Mouse (Mus musculus): ENCODE measurements around the gene Klhdc7b. TPM values are rescaled to one million over a fixed set of nuclear protein-coding genes. Genes with fewer than 3 reads are reported as not detected.
A peak's percentile ranks its signal among the peaks of the same experiment; 100 is the strongest.

The Klhdc7b gene
- polyA plus RNA-seq, 1 experiment from 2014 or later = not detected

DNA sequence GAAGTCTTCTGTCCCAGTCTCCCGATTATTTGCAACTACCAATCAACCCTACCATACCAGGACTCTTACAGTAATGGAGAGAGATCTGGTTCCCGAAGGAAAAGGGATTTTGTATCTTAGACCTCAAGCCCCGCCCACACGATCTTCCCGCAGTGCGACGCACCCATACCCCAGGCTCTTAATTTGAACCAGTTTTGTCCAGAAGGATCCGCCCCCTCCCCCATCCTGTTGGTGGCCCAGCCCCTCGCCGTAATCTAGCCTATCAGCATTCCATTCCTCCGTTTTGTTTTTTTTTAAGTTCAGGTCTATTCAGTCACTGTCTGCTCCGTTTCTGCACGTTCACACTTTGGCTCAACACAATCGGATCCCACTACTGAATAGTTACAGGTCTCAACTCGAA, 28.3 kb upstream of the Klhdc7b start:
- Histone ChIP-seq H3K9me3 (no peaks in the 10 kb centered on the region), H3K36me3 (peaks cover 41% of the 10 kb centered on the region), H3K27ac (peak overlapping the region; percentile 86), H3K4me1 (replicated peaks) (peaks cover 16% of the 10 kb centered on the region), H3K4me3 (replicated peaks) (peak overlapping the region; percentile 78), H3K4me2 (replicated peaks) (peak overlapping the region; percentile 66), H3K27me3 (replicated peaks) (no peaks in the 10 kb centered on the region), H3K9ac (peak overlapping the region; percentile 86)
- ATAC-seq = peak; percentile 64
- WGBS = under 1% methylated on average over 15 of the region's 15 CpGs

GRCm38 (mm10) chr15:89358784-89359183, 25.9 kb upstream of the Klhdc7b start:
- Histone ChIP-seq H3K4me3 (replicated peaks) (no peak overlapping the region), H3K4me2 (replicated peaks) (no peak overlapping the region), H3K27me3 (replicated peaks) (no peaks in the 10 kb centered on the region), H3K36me3 (peaks cover 35% of the 10 kb centered on the region), H3K9me3 (no peaks in the 10 kb centered on the region), H3K4me1 (replicated peaks) (peaks cover 16% of the 10 kb centered on the region), H3K27ac (no peak overlapping the region), H3K9ac (no peak overlapping the region)
- WGBS = 82% methylated on average over 3 of the region's 3 CpGs
- ATAC-seq = no peak

GRCm38 (mm10) chr15:89363051-89363450, 21.7 kb upstream of the Klhdc7b start:
- WGBS = 88% methylated on average over 7 of the region's 7 CpGs
- Histone ChIP-seq H3K4me1 (replicated peaks) (peaks cover 3% of the 10 kb centered on the region; the same call in 1 of the 2 replicates), H3K4me3 (replicated peaks) (no peak overlapping the region), H3K9me3 (no peaks in the 10 kb centered on the region), H3K27me3 (replicated peaks) (no peaks in the 10 kb centered on the region), H3K4me2 (replicated peaks) (no peak overlapping the region), H3K36me3 (peaks cover 67% of the 10 kb centered on the region), H3K27ac (no peak overlapping the region), H3K9ac (no peak overlapping the region)
- ATAC-seq = no peak

DNA sequence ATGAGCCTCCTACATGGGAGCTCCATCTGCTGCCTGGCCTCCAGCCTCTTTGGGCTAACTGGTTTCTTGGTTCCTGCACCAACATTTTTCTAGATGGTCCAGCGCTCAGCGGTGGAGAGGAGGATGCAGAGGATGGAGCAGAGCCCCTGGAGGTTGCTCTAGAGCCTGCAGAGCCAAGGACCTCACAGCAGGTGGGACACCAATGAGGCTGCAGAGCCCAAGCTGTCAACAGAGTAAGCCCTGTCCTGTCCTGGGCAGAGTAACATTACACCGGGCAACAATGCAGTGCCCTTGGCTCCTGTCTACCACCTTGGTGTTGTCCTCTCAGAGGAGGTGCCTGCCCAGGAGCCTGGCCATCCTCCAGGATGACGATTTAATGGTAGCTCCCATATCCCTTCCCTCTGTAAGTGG, 19.6 kb upstream of the Klhdc7b start:
- Histone ChIP-seq H3K9ac (no peak overlapping the region), H3K4me3 (replicated peaks) (no peak overlapping the region), H3K27ac (no peak overlapping the region), H3K27me3 (replicated peaks) (no peaks in the 10 kb centered on the region), H3K4me1 (replicated peaks) (no peaks in the 10 kb centered on the region), H3K36me3 (peaks cover 84% of the 10 kb centered on the region), H3K9me3 (no peaks in the 10 kb centered on the region), H3K4me2 (replicated peaks) (no peak overlapping the region)
- ATAC-seq = no peak
- 88% methylated on average over 4 of the region's 4 CpGs for WGBS

DNA sequence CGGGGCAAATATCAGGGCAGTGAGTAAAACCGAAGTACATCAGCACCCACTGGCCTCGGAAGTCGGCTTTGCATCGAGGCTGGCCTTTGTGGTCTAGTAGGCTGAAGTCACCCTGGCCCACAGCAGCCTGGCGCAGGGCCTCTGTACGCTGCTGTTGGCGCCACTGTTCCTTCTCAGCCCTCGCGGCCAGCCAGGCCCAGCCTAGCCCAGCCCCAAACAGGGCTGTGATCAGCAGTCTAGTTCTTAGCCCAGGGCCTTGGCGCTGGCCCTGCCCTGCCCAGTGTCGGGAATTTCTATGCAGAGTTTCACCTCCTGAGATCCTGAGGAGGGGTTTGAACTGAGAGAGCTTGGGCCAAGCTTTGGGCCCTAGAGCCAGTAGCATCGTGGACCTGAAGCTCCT, 12.6 kb upstream of the Klhdc7b start:
- no peak overlapping the region for H3K9ac ChIP-seq
- H3K4me1 ChIP-seq (replicated peaks) = peaks cover 13% of the 10 kb centered on the region
- no peak overlapping the region for H3K27ac ChIP-seq
- no peak overlapping the region for H3K4me3 ChIP-seq (replicated peaks)
- H3K4me2 ChIP-seq (replicated peaks) = no peak overlapping the region
- H3K9me3 ChIP-seq = no peaks in the 10 kb centered on the region
- WGBS = 87% methylated on average over 13 of the region's 13 CpGs
- H3K36me3 ChIP-seq = peaks cover 51% of the 10 kb centered on the region
- no peak for ATAC-seq
- peaks cover 9% of the 10 kb centered on the region; the same call in 1 of the 2 replicates for H3K27me3 ChIP-seq (replicated peaks)

- no peak overlapping the region for H3K27ac ChIP-seq
- H3K9me3 ChIP-seq = no peaks in the 10 kb centered on the region
- 80% methylated on average over 7 of the region's 7 CpGs for WGBS
- H3K4me1 ChIP-seq (replicated peaks) = peaks cover 18% of the 10 kb centered on the region
- peaks cover 14% of the 10 kb centered on the region for H3K27me3 ChIP-seq (replicated peaks)
- peak overlapping the region; percentile 86 for H3K4me2 ChIP-seq (replicated peaks)
- no peak for ATAC-seq
- peaks cover 48% of the 10 kb centered on the region for H3K36me3 ChIP-seq
- H3K9ac ChIP-seq = peak overlapping the region; percentile 80
- H3K4me3 ChIP-seq (replicated peaks) = peak overlapping the region; percentile 75; the same call in 1 of the 2 replicates
Observed at GRCm38 (mm10) chr15:89372536-89372935, 12.2 kb upstream of the Klhdc7b start.

GRCm38 (mm10) chr15:89373027-89373761, 11.5 kb upstream of the Klhdc7b start:
- no peaks in the 10 kb centered on the region for H3K9me3 ChIP-seq
- peaks cover 21% of the 10 kb centered on the region for H3K27me3 ChIP-seq (replicated peaks)
- H3K36me3 ChIP-seq = peaks cover 41% of the 10 kb centered on the region
- peak overlapping the region; percentile 86 for H3K4me2 ChIP-seq (replicated peaks)
- peak overlapping the region; percentile 80 for H3K9ac ChIP-seq
- peaks cover 23% of the 10 kb centered on the region for H3K4me1 ChIP-seq (replicated peaks)
- WGBS = under 1% methylated on average over 35 of the region's 35 CpGs
- ATAC-seq = peak; percentile 88
- peak overlapping the region; percentile 75 for H3K4me3 ChIP-seq (replicated peaks)
- H3K27ac ChIP-seq = peak overlapping the region; percentile 93

DNA sequence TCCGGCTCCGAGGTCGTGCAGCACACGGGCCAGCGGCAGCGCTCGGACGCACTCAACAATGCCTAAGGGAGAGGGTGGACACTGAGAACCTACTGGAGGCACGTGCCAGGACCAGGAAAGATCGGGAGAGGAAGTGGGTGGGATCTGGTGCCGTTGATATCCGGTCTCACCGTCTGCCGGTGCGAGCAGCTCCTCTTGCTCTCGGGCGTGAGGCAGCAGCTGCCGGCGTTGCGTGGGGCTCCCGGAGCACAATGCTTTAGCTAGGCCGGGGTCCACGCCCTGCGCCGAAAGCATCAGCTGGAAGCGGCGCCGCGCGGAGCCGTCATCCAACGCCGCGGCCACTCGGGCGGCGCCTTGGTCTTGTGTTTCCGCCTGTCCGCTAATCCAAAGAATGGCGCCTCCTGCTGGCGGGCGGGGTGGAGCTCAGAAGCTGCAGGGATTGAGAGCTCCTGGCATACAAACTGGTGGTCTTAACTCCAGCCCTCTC, 10.9 kb upstream of the Klhdc7b start, which contains the start of gene Sco2:
Gene Sco2 (minus strand): TSS at position 85 of the 487 bp plus-strand sequence.
- H3K9me3 ChIP-seq = no peaks in the 10 kb centered on the region
- peak within 1 kb of the TSS; percentile 93 for H3K27ac ChIP-seq
- WGBS = under 1% methylated on average over 42 of the region's 42 CpGs
- peak within 1 kb of the TSS; percentile 75 for H3K4me3 ChIP-seq (replicated peaks)
- peak within 1 kb of the TSS; percentile 80 for H3K9ac ChIP-seq
- H3K4me1 ChIP-seq (replicated peaks) = peaks cover 29% of the 10 kb centered on the region
- peak; percentile 91 for ATAC-seq
- peak within 1 kb of the TSS; percentile 86 for H3K4me2 ChIP-seq (replicated peaks)
- peaks cover 36% of the 10 kb centered on the region for H3K36me3 ChIP-seq
- H3K27me3 ChIP-seq (replicated peaks) = peaks cover 27% of the 10 kb centered on the region

DNA sequence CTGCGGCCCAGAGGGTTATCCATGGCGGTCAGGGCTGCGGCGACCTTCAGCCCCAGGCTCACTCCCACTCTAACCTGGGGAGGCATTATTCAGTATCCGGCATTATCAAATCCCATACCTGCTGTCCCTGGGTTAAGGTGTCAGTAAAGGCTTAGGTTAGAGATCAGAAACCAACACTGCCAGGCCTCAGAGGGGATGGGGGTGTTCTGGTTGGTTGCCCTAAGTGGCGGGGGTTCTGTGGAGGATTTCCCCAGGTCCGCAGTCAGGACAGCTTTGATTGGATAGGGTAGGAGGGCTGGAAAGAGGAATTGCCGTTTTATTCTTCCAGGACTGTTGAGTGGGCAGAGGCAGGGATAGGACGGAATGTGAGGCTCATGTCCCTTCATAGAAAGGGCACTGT, 10.4 kb upstream of the Klhdc7b start:
- H3K4me3 ChIP-seq (replicated peaks) = peak overlapping the region; percentile 75
- H3K27ac ChIP-seq = peak overlapping the region; percentile 93
- H3K27me3 ChIP-seq (replicated peaks) = peaks cover 32% of the 10 kb centered on the region
- H3K9me3 ChIP-seq = no peaks in the 10 kb centered on the region
- peaks cover 30% of the 10 kb centered on the region for H3K36me3 ChIP-seq
- no peak for ATAC-seq
- peak overlapping the region; percentile 86 for H3K4me2 ChIP-seq (replicated peaks)
- H3K4me1 ChIP-seq (replicated peaks) = peaks cover 34% of the 10 kb centered on the region
- WGBS = 52% methylated on average over 9 of the region's 9 CpGs
- peak overlapping the region; percentile 80 for H3K9ac ChIP-seq

DNA sequence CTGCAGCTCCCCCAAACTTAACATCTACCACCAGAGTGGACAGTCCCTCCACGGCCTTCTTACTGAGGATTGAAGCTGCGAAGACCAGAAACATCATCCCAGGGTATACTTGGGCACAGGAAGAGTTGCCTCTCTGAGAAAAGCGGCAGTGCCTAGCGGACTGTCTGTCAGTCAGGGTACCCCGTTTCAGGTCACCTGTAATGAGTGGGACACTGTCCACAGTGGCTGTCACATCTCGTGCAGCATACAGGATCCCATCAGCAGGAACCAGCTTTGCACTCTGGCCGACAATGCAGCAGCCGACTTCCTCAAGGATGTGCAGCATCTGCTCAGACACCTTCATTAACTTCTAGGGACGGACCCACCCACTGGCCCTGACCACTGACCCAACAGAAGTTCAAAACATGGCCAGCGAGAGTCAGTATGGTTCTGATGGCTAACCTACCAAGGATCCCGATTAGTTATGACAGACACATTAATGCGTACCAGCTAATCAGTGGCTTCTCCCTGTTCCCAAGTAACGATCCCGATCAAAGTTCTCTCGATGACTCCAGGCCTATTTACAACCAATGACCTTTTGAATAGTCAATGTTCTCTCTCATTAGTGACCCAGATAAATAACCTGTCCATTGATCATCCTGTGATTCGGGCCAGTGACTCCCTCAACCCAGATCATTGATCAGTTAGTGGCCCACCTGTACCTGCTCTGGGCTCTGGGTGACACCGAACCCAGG, 9.7 kb upstream of the Klhdc7b start:
- 92% methylated on average over 17 of the region's 17 CpGs for WGBS
- Histone ChIP-seq H3K9me3 (no peaks in the 10 kb centered on the region), H3K36me3 (peaks cover 24% of the 10 kb centered on the region), H3K27ac (no peak overlapping the region), H3K4me1 (replicated peaks) (peaks cover 37% of the 10 kb centered on the region), H3K27me3 (replicated peaks) (peaks cover 35% of the 10 kb centered on the region), H3K9ac (peak overlapping the region; percentile 80; the same call in 1 of the 2 replicates), H3K4me2 (replicated peaks) (peak overlapping the region; percentile 86; the same call in 1 of the 2 replicates), H3K4me3 (replicated peaks) (no peak overlapping the region)
- ATAC-seq = no peak

DNA sequence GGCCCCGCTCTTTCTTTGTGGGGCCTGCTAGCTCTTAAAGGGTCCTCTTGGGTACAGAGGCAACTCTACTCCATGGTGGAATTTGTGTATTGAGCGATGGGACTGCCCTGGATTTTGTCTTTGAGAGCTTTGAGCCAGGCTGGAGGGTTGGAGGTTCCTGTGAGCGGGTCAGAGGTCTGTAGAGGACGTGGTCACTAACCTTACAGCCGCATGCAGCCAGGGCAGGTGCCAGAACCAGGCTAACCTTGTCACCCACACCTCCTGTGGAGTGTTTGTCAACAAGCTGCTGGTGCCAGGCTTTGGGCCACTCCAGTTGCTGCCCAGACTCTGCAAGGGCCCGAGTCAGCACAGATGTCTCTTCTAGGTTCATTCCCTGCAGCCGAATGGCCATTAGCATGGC, 8.7 kb upstream of the Klhdc7b start:
- no peak overlapping the region for H3K9ac ChIP-seq

GRCm38 (mm10) chr15:89376957-89377356, 7.8 kb upstream of the Klhdc7b start, which contains the start of gene Tymp:
Tymp (minus strand) TSS chr15:89377039.
- H3K9me3 ChIP-seq = no peaks in the 10 kb centered on the region
- peak within 1 kb of the TSS; percentile 34 for H3K4me2 ChIP-seq (replicated peaks)
- peaks cover 35% of the 10 kb centered on the region for H3K27me3 ChIP-seq (replicated peaks)
- H3K4me3 ChIP-seq (replicated peaks) = peak within 1 kb of the TSS; percentile 36; the same call in 1 of the 2 replicates
- H3K36me3 ChIP-seq = peaks cover 6% of the 10 kb centered on the region
- peaks cover 37% of the 10 kb centered on the region for H3K4me1 ChIP-seq (replicated peaks)
- no peak within 1 kb of the TSS for H3K27ac ChIP-seq
- no peak for ATAC-seq
- WGBS = 23% methylated on average over 16 of the region's 16 CpGs
- no peak within 1 kb of the TSS for H3K9ac ChIP-seq

More for the DNA sequence above, 8.7 kb upstream of the Klhdc7b start:
- Histone ChIP-seq H3K9me3 (no peaks in the 10 kb centered on the region), H3K4me2 (replicated peaks) (no peak overlapping the region), H3K4me1 (replicated peaks) (peaks cover 37% of the 10 kb centered on the region), H3K27ac (no peak overlapping the region), H3K4me3 (replicated peaks) (no peak overlapping the region), H3K27me3 (replicated peaks) (peaks cover 35% of the 10 kb centered on the region), H3K36me3 (peaks cover 15% of the 10 kb centered on the region)
- ATAC-seq = no peak
- 81% methylated on average over 7 of the region's 7 CpGs for WGBS
